Mouse (Mus musculus): ENCODE data around the gene Skint3. TPM values are rescaled to one million over a fixed set of nuclear protein-coding genes. Genes with fewer than 3 reads are reported as not detected.
"Not testable (repeated sequence)": the region's sequence is repeated elsewhere in the genome, so short reads cannot be mapped to it uniquely, and the experiment has no call there.

The Skint3 gene
- not detected for total RNA-seq (2021)

- no peak for DNase-seq
Observed at GRCm38 (mm10) chr4:112231945-112232344, at the start of gene Skint3. Skint3 (plus strand) TSS chr4:112232245.

- no peak for DNase-seq
Observed at GRCm38 (mm10) chr4:112243416-112243815, 11.4 kb downstream of the Skint3 start.

DNA sequence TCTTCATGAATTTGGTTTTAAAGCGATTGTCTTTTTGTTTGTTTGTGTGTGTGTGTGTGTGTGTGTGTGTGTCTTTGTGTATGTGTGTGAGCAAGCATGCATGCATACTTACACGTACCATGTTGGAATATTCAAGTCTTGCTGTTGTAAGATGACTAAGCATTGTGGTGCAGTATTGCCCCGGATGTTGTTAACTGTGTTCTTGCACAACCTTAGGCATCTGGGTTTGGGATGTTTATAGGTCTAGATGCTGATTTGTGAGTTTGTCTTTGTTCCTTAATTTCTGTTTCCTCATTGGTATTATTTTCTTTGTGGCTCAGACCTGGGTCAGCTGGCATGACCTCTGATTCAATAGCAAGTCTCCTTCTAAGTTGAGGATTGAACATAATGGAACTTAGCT, 11.9 kb downstream of the Skint3 start:
- DNase-seq = no peak

DNA sequence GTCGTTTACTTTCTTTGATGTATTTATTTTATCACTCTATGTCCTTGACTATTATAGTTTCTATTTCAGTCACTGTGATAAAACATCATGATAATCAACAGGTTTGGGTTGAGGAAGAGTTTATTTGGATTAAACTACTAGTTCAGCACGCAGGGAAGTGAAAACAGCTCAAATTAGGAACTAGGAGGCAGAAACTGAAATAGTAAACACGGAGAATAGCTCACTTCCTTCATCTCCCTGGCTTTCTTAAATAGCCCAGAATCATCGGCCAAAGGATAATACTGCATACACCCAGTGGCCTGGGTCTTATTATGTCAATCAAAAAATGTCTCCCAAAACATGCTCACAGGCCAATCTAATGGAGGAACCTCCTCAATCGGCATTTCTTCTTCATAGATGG, 24.0 kb downstream of the Skint3 start:
- no peak for DNase-seq

- no peak for DNase-seq
Observed at GRCm38 (mm10) chr4:112287178-112287974, 55.3 kb downstream of the Skint3 start.

DNA sequence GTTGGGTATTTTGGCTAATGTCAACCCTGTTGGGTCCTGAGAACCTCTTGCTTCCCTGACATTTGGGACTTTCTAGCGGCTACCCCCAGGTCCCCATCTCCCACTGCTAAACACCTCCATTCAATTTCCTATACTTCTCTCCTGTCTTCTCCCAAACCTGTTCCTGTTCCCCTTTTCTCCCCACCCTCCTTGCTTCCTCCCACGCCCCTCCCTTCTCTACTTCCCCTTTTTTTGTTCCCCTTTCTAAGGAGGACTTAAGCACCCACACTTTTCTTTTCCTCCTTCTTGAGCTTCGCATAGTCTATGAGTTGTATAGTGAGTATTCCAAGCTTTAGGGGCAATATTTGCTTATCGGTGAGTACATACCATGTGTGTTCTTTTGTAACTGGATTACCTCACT, 56.4 kb downstream of the Skint3 start:
- no peak for DNase-seq

DNA sequence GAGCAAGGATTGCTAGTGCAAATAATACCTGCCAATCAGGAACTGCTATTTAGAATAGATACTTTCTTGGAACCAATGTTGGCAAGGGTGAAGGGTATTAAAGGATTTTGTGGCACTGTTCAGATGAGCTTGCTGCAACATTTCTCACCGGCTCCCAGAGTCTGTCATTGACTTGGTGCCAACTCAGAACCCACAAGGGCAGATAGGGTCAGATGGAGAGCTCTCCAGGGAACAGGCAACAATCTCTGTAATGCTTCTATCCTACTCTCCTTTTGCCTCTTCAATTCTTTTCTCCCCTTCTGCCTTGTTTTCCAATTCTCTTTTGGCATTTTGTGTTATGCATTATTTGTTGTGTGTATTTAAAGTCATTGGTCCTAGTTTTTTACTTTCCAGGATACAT, 70.3 kb downstream of the Skint3 start:
- DNase-seq = no peak

- DNase-seq = no peak
Observed at GRCm38 (mm10) chr4:112302855-112303509, 70.9 kb downstream of the Skint3 start.

DNA sequence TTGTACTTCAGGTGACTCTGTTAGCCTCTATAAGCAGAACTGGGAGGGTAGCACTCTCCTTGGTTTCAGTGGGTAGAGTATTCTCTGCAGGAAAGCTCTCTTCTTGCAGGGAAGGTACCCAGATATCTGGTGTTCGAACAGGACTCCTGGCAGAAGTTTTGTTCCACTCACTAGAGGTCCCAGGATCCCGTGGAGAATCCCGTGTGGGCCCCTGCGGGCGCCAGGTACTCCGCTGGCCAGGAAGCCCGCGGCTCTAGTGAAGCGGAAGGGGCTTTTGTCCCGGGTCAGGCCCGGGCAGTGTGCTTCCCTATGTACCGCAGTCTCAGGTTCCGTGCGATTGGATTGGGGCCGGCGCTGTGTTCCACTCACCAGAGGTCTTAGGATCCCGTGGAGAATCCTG, 117.1 kb downstream of the Skint3 start:
- DNase-seq = not testable (repeated sequence)

Other genes with a start within 250 kb of the Skint3 start
- gene Skint1, start 226.0 kb upstream of the Skint3 start, total RNA-seq (2021) = not detected
- gene Skint4, start 160.2 kb upstream of the Skint3 start, total RNA-seq (2021) = not detected
- not detected for gene Skint9, start 201.7 kb downstream of the Skint3 start, total RNA-seq (2021)

Data from layer of hippocampus, postnatal 36 days (tissue).